Mouse (Mus musculus) megakaryocyte, embryonic 14.5 days (primary cell): ENCODE measurements at regions not wholly inside any gene's neighbourhood (a gene's known extent, or its start where the extent isn't known, plus 50 kb on each side); places are given as distances from the start of the nearest gene placed in this dataset.

ENCODE experiments used
- FLI1 ChIP-seq: IDR thresholded peaks from 2 replicates; pipeline ENCODE4 v1.6.1; 2012; ENCODE audit warnings: low read length, inconsistent platforms, mixed read lengths
- GATA1 ChIP-seq: IDR thresholded peaks from 3 replicates; pipeline ENCODE4 v1.6.1; 2012; ENCODE audit warnings: mixed read lengths, low read length, inconsistent platforms, borderline replicate concordance

- TF ChIP-seq GATA1 (no peak), FLI1 (no peak)
Measured at GRCm38 (mm10) chr14:64592176-64592575, 488.1 kb downstream of the Prss52 start.
